Mouse (Mus musculus): Measurements from ENCODE around the gene Ranbp3l.

- TF ChIP-seq POLR2A (IDR thresholded peaks at IDR 0.05; ENCODE audit: insufficient read depth, low read depth, low read length) (no peak), CTCF (IDR thresholded peaks at IDR 0.05) (0 out of 2 replicates have a peak, but pooled peaks have one; percentile 8)
These were observed 92.1 kb downstream of the Ranbp3l start for GRCm38 (mm10) chr15:9059856-9060255.

All from heart, adult 2 months (tissue).